Mouse (Mus musculus): ENCODE results near the gene Cdc14a. TPM values are rescaled to one million over a fixed set of nuclear protein-coding genes. Genes with fewer than 3 reads are reported as not detected.

Cdc14a gene
- polyA plus RNA-seq, 2 experiments: 1.3 to 1.8 TPM

GRCm38 (mm10) chr3:116388808-116389207 lies 35.0 kb downstream of the Cdc14a start:
- H3K4me2 ChIP-seq (ENCODE audit: low read depth): peak overlapping the region; percentile 77
- peak; percentile 93 for ATAC-seq (ENCODE audit: insufficient read depth)
- TF ChIP-seq CTCF (IDR thresholded peaks at IDR 0.05; ENCODE audit: low read depth) (0 out of 2 replicates have a peak, but pooled peaks have one; percentile 11), EP300 (IDR thresholded peaks at IDR 0.05; ENCODE audit: low read depth) (peak; percentile 98)
- peak; percentile 82 to 83 (median 83) for DNase-seq (ENCODE audit: low read depth in 3 of 3, low spot score in 3 of 3)
- peak overlapping the region; percentile 66 for H3K9ac ChIP-seq (replicated peaks)
- H3K27me3 ChIP-seq (ENCODE audit: control insufficient read depth, insufficient read depth, low read length): no peaks in the 10 kb centered on the region
- peaks cover 49 to 59% of the 10 kb centered on the region in 2 experiments for H3K4me1 ChIP-seq (replicated peaks; ENCODE audit: control insufficient read depth in 2 of 2, insufficient read depth in 2 of 2, low read length in 1 of 2)
- H3K4me3 ChIP-seq (ENCODE audit: insufficient read depth in 1 of 2, low read depth in 2 of 2, low read length in 2 of 2): peak overlapping the region; percentile 24 to 44
- WGBS (ENCODE audit: insufficient replicate concordance): 9% methylated on average over 11 of the region's 11 CpGs
- H3K9me3 ChIP-seq (ENCODE audit: control insufficient read depth, low read length): no peaks in the 10 kb centered on the region
- peak overlapping the region; percentile 93 for H3K27ac ChIP-seq
- H3K36me3 ChIP-seq (replicated peaks; ENCODE audit: control insufficient read depth, insufficient read depth, low read depth): no peaks in the 10 kb centered on the region

GRCm38 (mm10) chr3:116386886-116387285 lies 36.9 kb downstream of the Cdc14a start:
- H3K36me3 ChIP-seq (replicated peaks; ENCODE audit: control insufficient read depth, insufficient read depth, low read depth): no peaks in the 10 kb centered on the region
- no peaks in the 10 kb centered on the region for H3K9me3 ChIP-seq (ENCODE audit: control insufficient read depth, low read length)
- H3K4me3 ChIP-seq (ENCODE audit: insufficient read depth in 1 of 2, low read depth in 2 of 2, low read length in 2 of 2): no peak overlapping the region
- peak in 1 of 3 experiments; percentile 33 for DNase-seq (ENCODE audit: low read depth in 3 of 3, low spot score in 3 of 3)
- peaks cover 49 to 62% of the 10 kb centered on the region in 2 experiments for H3K4me1 ChIP-seq (replicated peaks; ENCODE audit: control insufficient read depth in 2 of 2, insufficient read depth in 2 of 2, low read length in 1 of 2)
- no peak for ATAC-seq (ENCODE audit: insufficient read depth)
- H3K9ac ChIP-seq (replicated peaks): no peak overlapping the region
- TF ChIP-seq EP300 (IDR thresholded peaks at IDR 0.05; ENCODE audit: low read depth) (peak; percentile 47; the same call in 1 of the 2 replicates), CTCF (IDR thresholded peaks at IDR 0.05; ENCODE audit: low read depth) (no peak)
- H3K27ac ChIP-seq: peak overlapping the region; percentile 31
- peak overlapping the region; percentile 21 for H3K4me2 ChIP-seq (ENCODE audit: low read depth)
- no peaks in the 10 kb centered on the region for H3K27me3 ChIP-seq (ENCODE audit: control insufficient read depth, insufficient read depth, low read length)

GRCm38 (mm10) chr3:116386342-116386741 lies 37.5 kb downstream of the Cdc14a start:
- DNase-seq (ENCODE audit: low read depth in 3 of 3, low spot score in 3 of 3) (no peak), ATAC-seq (ENCODE audit: insufficient read depth) (no peak)
- peak overlapping the region; percentile 21; the same call in 1 of the 2 replicates for H3K4me2 ChIP-seq (ENCODE audit: low read depth)
- H3K27ac ChIP-seq: peak overlapping the region; percentile 31; the same call in 1 of the 2 replicates
- TF ChIP-seq EP300 (IDR thresholded peaks at IDR 0.05; ENCODE audit: low read depth): no peak
- no peak for TF ChIP-seq CTCF (IDR thresholded peaks at IDR 0.05; ENCODE audit: low read depth)
- H3K9me3 ChIP-seq (ENCODE audit: control insufficient read depth, low read length): no peaks in the 10 kb centered on the region
- no peaks in the 10 kb centered on the region for H3K27me3 ChIP-seq (ENCODE audit: control insufficient read depth, insufficient read depth, low read length)
- no peak overlapping the region for H3K4me3 ChIP-seq (ENCODE audit: insufficient read depth in 1 of 2, low read depth in 2 of 2, low read length in 2 of 2)
- H3K9ac ChIP-seq (replicated peaks): no peak overlapping the region
- H3K36me3 ChIP-seq (replicated peaks; ENCODE audit: control insufficient read depth, insufficient read depth, low read depth): no peaks in the 10 kb centered on the region
- 42% methylated on average over 6 of the region's 6 CpGs for WGBS (ENCODE audit: insufficient replicate concordance)
- peaks cover 49 to 62% of the 10 kb centered on the region in 2 experiments for H3K4me1 ChIP-seq (replicated peaks; ENCODE audit: control insufficient read depth in 2 of 2, insufficient read depth in 2 of 2, low read length in 1 of 2)

- TF ChIP-seq CTCF (IDR thresholded peaks at IDR 0.05; ENCODE audit: low read depth) (no peak), EP300 (IDR thresholded peaks at IDR 0.05; ENCODE audit: low read depth) (no peak)
- no peaks in the 10 kb centered on the region for H3K27me3 ChIP-seq (ENCODE audit: control insufficient read depth, insufficient read depth, low read length)
- no peak overlapping the region for H3K27ac ChIP-seq
- no peak overlapping the region for H3K9ac ChIP-seq (replicated peaks)
- no peak overlapping the region for H3K4me2 ChIP-seq (ENCODE audit: low read depth)
- WGBS (ENCODE audit: insufficient replicate concordance): 36% methylated on average over 7 of the region's 7 CpGs
- no peaks in the 10 kb centered on the region for H3K36me3 ChIP-seq (replicated peaks; ENCODE audit: control insufficient read depth, insufficient read depth, low read depth)
- peaks cover 32 to 45% of the 10 kb centered on the region in 2 experiments for H3K4me1 ChIP-seq (replicated peaks; ENCODE audit: control insufficient read depth in 2 of 2, insufficient read depth in 2 of 2, low read length in 1 of 2)
- no peak overlapping the region for H3K4me3 ChIP-seq (ENCODE audit: insufficient read depth in 1 of 2, low read depth in 2 of 2, low read length in 2 of 2)
- DNase-seq (ENCODE audit: low read depth in 3 of 3, low spot score in 3 of 3) (no peak), ATAC-seq (ENCODE audit: insufficient read depth) (no peak)
- H3K9me3 ChIP-seq (ENCODE audit: control insufficient read depth, low read length): no peaks in the 10 kb centered on the region
Measured at GRCm38 (mm10) chr3:116384319-116384718, 39.5 kb downstream of the Cdc14a start.

- 55% methylated on average over 9 of the region's 9 CpGs for WGBS (ENCODE audit: insufficient replicate concordance)
Measured at GRCm38 (mm10) chr3:116380319-116380718, 43.5 kb downstream of the Cdc14a start.

More at GRCm38 (mm10) chr3:116380319-116380718, 43.5 kb downstream of the Cdc14a start:
- no peaks in the 10 kb centered on the region for H3K9me3 ChIP-seq (ENCODE audit: control insufficient read depth, low read length)
- no peaks in the 10 kb centered on the region for H3K36me3 ChIP-seq (replicated peaks; ENCODE audit: control insufficient read depth, insufficient read depth, low read depth)
- H3K4me2 ChIP-seq (ENCODE audit: low read depth): no peak overlapping the region
- H3K27ac ChIP-seq: no peak overlapping the region
- H3K9ac ChIP-seq (replicated peaks): no peak overlapping the region
- no peak overlapping the region for H3K4me3 ChIP-seq (ENCODE audit: insufficient read depth in 1 of 2, low read depth in 2 of 2, low read length in 2 of 2)
- H3K27me3 ChIP-seq (ENCODE audit: control insufficient read depth, insufficient read depth, low read length): no peaks in the 10 kb centered on the region
- ATAC-seq (ENCODE audit: insufficient read depth) (no peak), DNase-seq (ENCODE audit: low read depth in 3 of 3, low spot score in 3 of 3) (no peak)
- TF ChIP-seq CTCF (IDR thresholded peaks at IDR 0.05; ENCODE audit: low read depth) (no peak), EP300 (IDR thresholded peaks at IDR 0.05; ENCODE audit: low read depth) (no peak)
- peaks cover 0 to 17% of the 10 kb centered on the region in 2 experiments; a peak in 3 of 4 replicates for H3K4me1 ChIP-seq (replicated peaks; ENCODE audit: control insufficient read depth in 2 of 2, insufficient read depth in 2 of 2, low read length in 1 of 2)

Data from liver, embryonic 14.5 days (tissue).